Mouse (Mus musculus) limb, embryonic 11.5 days (tissue): ENCODE measurements around the gene Muc3. TPM values are rescaled to one million over a fixed set of nuclear protein-coding genes. Genes with fewer than 3 reads are reported as not detected.
A peak's percentile ranks its signal among the peaks of the same experiment; 100 is the strongest.
"Not testable (repeated sequence)": the region's sequence is repeated elsewhere in the genome, so short reads cannot be mapped to it uniquely, and the experiment has no call there.

Experiments
- ATAC-seq: fragments of 200-750 bp; cut with Nextera tagmentation; 2 replicates; pipeline ENCODE4 v1.8.0; 2017; ENCODE audit warnings: low read depth; ENCODE audit not compliant: insufficient number of reproducible peaks, low FRiP score, low TSS enrichment
- DNase-seq: peaks from one replicate; pipeline ENCODE4 v3.0.0-alpha.2; 2015; ENCODE audit warnings: low spot score
- H3K27ac ChIP-seq: fragments of 300-500 bp; sonication (generic); replicated peaks from 2 replicates; pipeline ENCODE4 v1.5.1; 2014; ENCODE audit warnings: low read depth, mild to moderate bottlenecking, low read length
- H3K27me3 ChIP-seq: fragments of 300-500 bp; sonication (generic); 2 replicates; pipeline ENCODE4 v1.6.1; 2014; ENCODE audit warnings: mild to moderate bottlenecking, low read length, mixed read lengths; ENCODE audit not compliant: control insufficient read depth, insufficient read depth
- H3K36me3 ChIP-seq: fragments of 300-500 bp; sonication (generic); 2 replicates; pipeline ENCODE4 v1.6.1; 2014; ENCODE audit warnings: mild to moderate bottlenecking, low read length, moderate library complexity, mixed read lengths; ENCODE audit not compliant: control insufficient read depth, insufficient read depth
- H3K4me1 ChIP-seq: fragments of 300-500 bp; sonication (generic); 2 replicates; pipeline ENCODE4 v1.6.1; 2014; ENCODE audit warnings: low read length, mixed read lengths; ENCODE audit not compliant: control insufficient read depth, insufficient read depth
- H3K4me2 ChIP-seq: fragments of 300-500 bp; sonication (generic); 2 replicates; pipeline ENCODE4 v1.6.1; 2014; ENCODE audit warnings: low read depth, mild to moderate bottlenecking, moderate library complexity; ENCODE audit not compliant: severe bottlenecking
- H3K4me3 ChIP-seq: fragments of 300-500 bp; sonication (generic); 2 replicates; pipeline ENCODE4 v1.5.1; 2014; ENCODE audit warnings: low read depth, low read length
- H3K9ac ChIP-seq: fragments of 300-500 bp; sonication (generic); 2 replicates; pipeline ENCODE4 v1.6.1; 2014; ENCODE audit warnings: mild to moderate bottlenecking, low read length
- H3K9me3 ChIP-seq: fragments of 300-500 bp; sonication (generic); 2 replicates; pipeline ENCODE4 v1.6.1; 2016; ENCODE audit warnings: low read length; ENCODE audit not compliant: control insufficient read depth
- WGBS: fragments of 180-500 bp; shearing (Covaris S2); extraction: QIAGEN DNeasy Blood & Tissue Kit; methylation state at CpG from one replicate; pipeline ENCODE4 v1.1.7; 2014; 5-methylcytosine and 5-hydroxymethylcytosine counted together
- polyA plus RNA-seq: library from polyadenylated mRNA; unstranded; fragments of >200 nt; fragmentation: Nextera tagmentation; extraction: Ambion mirVana; gene quantifications from 2 replicates; pipeline ENCODE4 v1.2.1, GENCODE M21; 2014

Gene Muc3
- not detected in 2 replicates for polyA plus RNA-seq

DNA sequence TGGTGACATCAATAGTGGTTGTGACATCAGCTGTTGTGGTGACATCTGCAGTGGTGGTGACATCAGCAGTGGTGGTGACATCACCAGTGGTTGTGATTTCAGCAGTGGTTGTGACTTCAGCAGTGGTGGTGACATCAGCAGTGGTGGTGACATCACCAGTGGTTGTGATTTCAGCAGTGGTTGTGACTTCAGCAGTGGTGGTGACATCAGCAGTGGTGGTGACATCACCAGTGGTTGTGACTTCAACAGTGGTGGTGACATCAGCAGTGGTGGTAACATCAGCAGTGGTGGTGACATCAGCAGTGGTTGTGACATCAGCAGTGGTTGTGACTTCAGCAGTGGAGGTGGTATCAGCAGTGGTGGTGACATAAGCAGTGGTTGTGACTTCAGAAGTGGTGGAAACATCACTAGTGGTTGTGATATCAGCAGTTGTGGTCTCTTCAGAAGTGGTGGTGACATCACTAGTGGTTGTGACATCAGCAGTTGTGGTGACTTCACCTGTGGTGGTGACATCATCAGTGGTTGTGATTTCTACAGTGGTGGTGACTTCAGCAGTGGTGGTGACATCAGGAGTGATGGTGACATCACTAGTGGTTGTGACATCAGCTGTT lies at the start of gene Muc3:
TSS of gene Muc3 (minus strand) at position 51 of the 611 bp plus-strand sequence.
- H3K9ac ChIP-seq, DNase-seq, H3K27ac ChIP-seq, H3K9me3 ChIP-seq, ATAC-seq, H3K27me3 ChIP-seq, H3K4me3 ChIP-seq, H3K4me2 ChIP-seq, H3K36me3 ChIP-seq, H3K4me1 ChIP-seq: not testable (repeated sequence)

DNA sequence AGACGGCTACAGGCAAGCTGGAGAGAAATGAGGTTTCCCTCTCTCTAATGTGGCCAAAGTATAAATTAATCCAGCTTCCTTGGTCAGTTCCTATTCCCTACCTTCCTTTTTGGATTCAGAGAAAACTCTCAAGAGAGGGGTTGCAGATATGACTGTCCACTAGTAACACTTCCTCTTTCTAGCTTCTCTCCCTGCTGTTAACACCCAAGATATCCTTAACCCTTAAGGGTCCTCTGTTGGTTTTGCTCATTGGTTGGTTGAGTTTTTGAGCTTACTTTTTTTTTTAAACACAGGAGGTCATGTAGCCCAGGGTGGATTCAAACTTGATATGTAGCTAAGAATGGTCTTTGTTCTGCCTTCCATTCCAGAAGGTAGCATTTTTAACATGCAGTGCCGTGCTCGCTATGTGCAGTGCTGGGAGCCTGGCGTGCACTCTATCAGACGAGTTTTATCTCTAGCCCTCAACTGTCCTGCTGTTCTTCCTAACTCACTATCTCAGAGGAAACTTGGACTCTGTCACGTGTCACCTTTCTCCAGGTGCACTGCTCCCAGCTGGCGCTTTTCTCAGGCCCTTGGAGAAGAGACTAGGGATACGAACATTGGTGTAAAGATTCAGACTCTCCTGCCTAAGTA lies 45.5 kb upstream of the Muc3 start:
- Histone ChIP-seq H3K4me1 (no peaks in the 10 kb centered on the region), H3K27ac (no peak overlapping the region), H3K4me3 (no peak overlapping the region), H3K9ac (no peak overlapping the region), H3K4me2 (no peak overlapping the region), H3K36me3 (no peaks in the 10 kb centered on the region), H3K27me3 (no peaks in the 10 kb centered on the region), H3K9me3 (no peaks in the 10 kb centered on the region)
- ATAC-seq, result no peak
- DNase-seq, result no peak
- 76% methylated on average over 8 of the region's 8 CpGs for WGBS

GRCm38 (mm10) chr5:137193279-137193952 lies 44.3 kb upstream of the Muc3 start:
- H3K4me1 ChIP-seq, result no peaks in the 10 kb centered on the region
- H3K27me3 ChIP-seq, result no peaks in the 10 kb centered on the region
- no peak overlapping the region for H3K4me3 ChIP-seq
- no peaks in the 10 kb centered on the region for H3K36me3 ChIP-seq
- no peak overlapping the region for H3K27ac ChIP-seq
- WGBS, result 54% methylated on average over 8 of the region's 8 CpGs
- ATAC-seq, result no peak
- DNase-seq, result no peak
- H3K4me2 ChIP-seq, result no peak overlapping the region
- H3K9me3 ChIP-seq, result no peaks in the 10 kb centered on the region
- H3K9ac ChIP-seq, result no peak overlapping the region

DNA sequence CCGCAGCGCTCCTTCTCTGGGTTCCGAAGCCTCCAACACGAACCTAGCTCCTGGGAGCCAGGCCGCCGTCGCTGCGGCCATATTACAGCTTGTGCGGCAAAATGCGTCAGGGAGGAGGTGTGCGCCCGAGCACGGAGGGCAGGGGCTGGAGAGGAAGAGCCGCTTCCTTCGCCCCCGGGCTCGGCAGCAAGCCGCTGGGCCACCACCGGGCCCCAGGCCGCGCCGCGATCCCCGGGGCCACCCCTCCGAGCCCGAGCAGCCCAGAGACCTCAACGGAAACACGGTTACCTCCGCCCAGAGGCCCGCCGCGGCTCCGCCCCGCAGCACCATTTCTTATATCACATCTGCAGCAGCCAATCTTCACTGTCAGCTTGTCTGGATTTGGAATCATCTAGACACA lies 40.2 kb upstream of the Muc3 start:
- H3K4me3 ChIP-seq, result peak overlapping the region; percentile 46

DNA sequence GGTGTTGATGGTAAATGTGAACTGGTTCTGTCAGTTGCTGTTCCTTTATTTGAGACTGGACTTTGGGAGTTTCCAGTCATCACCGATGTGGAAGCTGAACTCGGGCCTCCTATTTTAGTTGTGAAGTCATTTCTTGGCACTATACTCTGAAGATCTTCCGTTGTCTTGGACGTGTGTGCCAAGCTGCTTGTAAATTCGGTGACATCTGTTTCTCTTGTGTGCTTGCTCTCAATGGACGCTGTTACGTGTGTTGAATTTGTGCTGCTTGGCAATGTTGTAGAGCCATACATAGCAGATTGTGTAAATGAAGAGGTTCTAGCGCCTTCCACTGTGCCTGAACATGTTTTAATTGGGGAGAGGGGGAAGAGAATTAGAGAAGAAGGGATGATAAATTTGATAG lies 36.2 kb upstream of the Muc3 start:
- Histone ChIP-seq H3K36me3 (no peaks in the 10 kb centered on the region), H3K4me3 (no peak overlapping the region), H3K4me2 (no peak overlapping the region), H3K27ac (no peak overlapping the region), H3K9ac (no peak overlapping the region), H3K4me1 (no peaks in the 10 kb centered on the region), H3K9me3 (no peaks in the 10 kb centered on the region), H3K27me3 (no peaks in the 10 kb centered on the region)
- WGBS, result 86% methylated on average over 8 of the region's 8 CpGs
- no peak for DNase-seq
- ATAC-seq, result no peak

More for the DNA sequence above, 40.2 kb upstream of the Muc3 start:
- H3K9me3 ChIP-seq, result no peaks in the 10 kb centered on the region
- no peaks in the 10 kb centered on the region for H3K4me1 ChIP-seq
- ATAC-seq (no peak), DNase-seq (peak; percentile 55)
- peak overlapping the region; percentile 80 for H3K4me2 ChIP-seq
- H3K27ac ChIP-seq, result no peak overlapping the region
- no peaks in the 10 kb centered on the region for H3K27me3 ChIP-seq
- H3K36me3 ChIP-seq, result no peaks in the 10 kb centered on the region
- H3K9ac ChIP-seq, result peak overlapping the region; percentile 74
- 2% methylated on average over 33 of the region's 34 CpGs for WGBS

- no peaks in the 10 kb centered on the region for H3K9me3 ChIP-seq
- no peak for DNase-seq
- no peaks in the 10 kb centered on the region for H3K4me1 ChIP-seq
- no peak for ATAC-seq
- 77% methylated on average over 8 of the region's 8 CpGs for WGBS
- no peaks in the 10 kb centered on the region for H3K27me3 ChIP-seq
- H3K4me2 ChIP-seq, result no peak overlapping the region
- no peak overlapping the region for H3K9ac ChIP-seq
- no peaks in the 10 kb centered on the region for H3K36me3 ChIP-seq
- no peak overlapping the region for H3K27ac ChIP-seq
- H3K4me3 ChIP-seq, result no peak overlapping the region
Observed at GRCm38 (mm10) chr5:137179646-137180374, 30.7 kb upstream of the Muc3 start.

GRCm38 (mm10) chr5:137173967-137174366 lies 24.8 kb upstream of the Muc3 start:
- DNase-seq (no peak), ATAC-seq (no peak)
- no peak overlapping the region for H3K4me3 ChIP-seq
- H3K9ac ChIP-seq, result no peak overlapping the region
- H3K4me1 ChIP-seq, result no peaks in the 10 kb centered on the region
- H3K27ac ChIP-seq, result no peak overlapping the region
- no peak overlapping the region for H3K4me2 ChIP-seq
- H3K27me3 ChIP-seq, result no peaks in the 10 kb centered on the region
- H3K9me3 ChIP-seq, result no peaks in the 10 kb centered on the region
- H3K36me3 ChIP-seq, result no peaks in the 10 kb centered on the region
- WGBS, result 74% methylated on average over 6 of the region's 6 CpGs

- Histone ChIP-seq H3K27ac (no peak overlapping the region), H3K9ac (no peak overlapping the region), H3K36me3 (no peaks in the 10 kb centered on the region), H3K4me1 (no peaks in the 10 kb centered on the region), H3K9me3 (no peaks in the 10 kb centered on the region), H3K4me3 (no peak overlapping the region), H3K27me3 (no peaks in the 10 kb centered on the region), H3K4me2 (no peak overlapping the region)
- ATAC-seq (no peak), DNase-seq (no peak)
- 6% methylated on average over 1 of the region's 1 CpGs for WGBS
Observed at GRCm38 (mm10) chr5:137172591-137172990, 23.5 kb upstream of the Muc3 start.
